Comparison of ENCODE assay signal across 31 mouse cellular contexts in the genomic region with DNA sequence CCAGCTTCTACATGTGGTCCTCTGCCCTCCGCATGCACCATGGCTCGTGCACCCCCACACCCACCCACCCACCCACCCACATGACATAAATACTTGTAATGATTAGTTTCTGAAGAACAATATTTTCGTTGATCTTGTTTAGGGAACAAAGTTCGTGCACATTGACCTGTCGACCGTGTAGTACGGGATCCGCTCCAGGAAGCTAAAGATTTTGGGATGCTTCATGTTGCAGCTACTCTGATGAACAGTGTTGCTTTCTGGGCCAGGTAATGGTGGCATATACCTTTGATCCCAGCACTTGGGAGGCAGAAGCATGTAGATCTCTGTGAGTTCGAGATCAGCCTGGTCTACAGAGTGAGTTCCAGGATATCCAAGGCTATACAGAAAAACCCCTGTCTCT. TPM values are rescaled to one million over a fixed set of nuclear protein-coding genes. Genes with fewer than 3 reads are reported as not detected.
"Had no signal": no experiment of that assay in that cellular context is flagged by ENCODE, and none has a peak within 500 bp of the region (broad histone marks: within the 10 kb centered on the region; RNA-seq: fewer than 3 reads in every experiment).

No protein-coding gene starts in this region.

- H3K36me3 ChIP-seq: embryonic facial prominence, embryonic 12.5 days; embryonic facial prominence, embryonic 13.5 days; embryonic facial prominence, embryonic 15.5 days; forebrain, embryonic 10.5 days; forebrain, embryonic 12.5 days; forebrain, embryonic 15.5 days had no signal

- H3K9me3 ChIP-seq: embryonic facial prominence, embryonic 10.5 days; embryonic facial prominence, embryonic 12.5 days; embryonic facial prominence, embryonic 13.5 days; embryonic facial prominence, embryonic 15.5 days; forebrain, embryonic 10.5 days; forebrain, embryonic 12.5 days; forebrain, embryonic 13.5 days; forebrain, embryonic 15.5 days had no signal

- H3K4me2 ChIP-seq: embryonic facial prominence, embryonic 12.5 days; embryonic facial prominence, embryonic 13.5 days; embryonic facial prominence, embryonic 15.5 days; forebrain, embryonic 12.5 days; forebrain, embryonic 13.5 days; forebrain, embryonic 15.5 days had no signal

- H3K27ac ChIP-seq: embryonic facial prominence, embryonic 10.5 days; embryonic facial prominence, embryonic 12.5 days; embryonic facial prominence, embryonic 13.5 days; embryonic facial prominence, embryonic 15.5 days; forebrain, embryonic 10.5 days; forebrain, embryonic 12.5 days; forebrain, embryonic 13.5 days; forebrain, embryonic 15.5 days; gastrocnemius, adult 2 months had no signal

- DNase-seq: cerebellum, adult 18-20 months; cerebellum, adult 2 months; cerebellum, adult 8-10 months; cerebellum, adult 9-10 months; cerebellum, adult 9-11 months; cerebellum, postnatal 10 days; cerebellum, postnatal 14 days; cerebellum, postnatal 25 days; cerebellum, postnatal 36 days; embryo, embryonic 11 days; forebrain, postnatal 0 days; gastrocnemius, adult 2 months; gastrocnemius, postnatal 10 days; gastrocnemius, postnatal 14 days; gastrocnemius, postnatal 25 days; gastrocnemius, postnatal 36 days; heart, adult 11 months had no signal

- H3K4me3 ChIP-seq: embryonic facial prominence, embryonic 10.5 days; embryonic facial prominence, embryonic 12.5 days; embryonic facial prominence, embryonic 13.5 days; embryonic facial prominence, embryonic 15.5 days; erythroblast, embryonic 14.5 days; forebrain, embryonic 10.5 days; forebrain, embryonic 12.5 days; forebrain, embryonic 13.5 days; forebrain, embryonic 15.5 days; gastrocnemius, adult 2 months had no signal

- ATAC-seq: forebrain, embryonic 13.5 days; forebrain, embryonic 14.5 days; forebrain, embryonic 15.5 days; forebrain, embryonic 16.5 days; forebrain, postnatal 0 days had no signal

- H3K4me1 ChIP-seq: forebrain, embryonic 13.5 days; forebrain, embryonic 15.5 days had no signal

- H3K27me3 ChIP-seq: embryonic facial prominence, embryonic 12.5 days; embryonic facial prominence, embryonic 13.5 days; embryonic facial prominence, embryonic 15.5 days; forebrain, embryonic 12.5 days; forebrain, embryonic 13.5 days; forebrain, embryonic 15.5 days had no signal

- H3K9ac ChIP-seq: embryonic facial prominence, embryonic 12.5 days; embryonic facial prominence, embryonic 13.5 days; embryonic facial prominence, embryonic 15.5 days; forebrain, embryonic 12.5 days; forebrain, embryonic 13.5 days; forebrain, embryonic 15.5 days; forebrain, postnatal 0 days had no signal

RNA-seq across cellular contexts. Expression of gene Serpinf2, which starts 15.4 kb away (rescaled TPM):
- total RNA-seq: gastrocnemius, adult 2 months; gastrocnemius, postnatal 14 days; gastrocnemius, postnatal 25 days; gastrocnemius, postnatal 36 days; granulocyte monocyte progenitor cell, adult 5-6 weeks had no signal
- polyA plus RNA-seq: embryonic facial prominence, embryonic 10.5 days; embryonic facial prominence, embryonic 14.5 days; forebrain, embryonic 11.5 days; forebrain, embryonic 12.5 days; forebrain, embryonic 13.5 days; forebrain, embryonic 14.5 days; forebrain, embryonic 15.5 days; forebrain, embryonic 16.5 days; forebrain, postnatal 0 days had no signal
